Mouse (Mus musculus): ENCODE results near the gene Ddx5. TPM values are rescaled to one million over a fixed set of nuclear protein-coding genes. Genes with fewer than 3 reads are reported as not detected.
A peak's percentile ranks its signal among the peaks of the same experiment; 100 is the strongest.
"Not testable (repeated sequence)": the region's sequence is repeated elsewhere in the genome, so short reads cannot be mapped to it uniquely, and the experiment has no call there.

Ddx5 gene
- polyA plus RNA-seq, 1 experiment, result 198 TPM

GRCm38 (mm10) chr11:106750121-106750751 lies 38.7 kb downstream of the Ddx5 start, which contains the start of gene Pecam1:
Gene Pecam1 (minus strand): TSS chr11:106750628.
- Histone ChIP-seq H3K4me3 (peak within 1 kb of the TSS; percentile 2), H3K36me3 (ENCODE audit: control insufficient read depth, insufficient read depth) (no peaks in the 10 kb centered on the region), H3K27me3 (ENCODE audit: control insufficient read depth, insufficient read depth, insufficient read length) (no peaks in the 10 kb centered on the region), H3ac (ENCODE audit: control insufficient read depth, insufficient read length) (no peak within 1 kb of the TSS), H3K79me2 (ENCODE audit: control insufficient read depth, insufficient read depth) (no peaks in the 10 kb centered on the region), H3K4me2 (ENCODE audit: low read depth) (peak within 1 kb of the TSS; percentile 58)
- TF ChIP-seq REST (IDR thresholded peaks at IDR 0.05; ENCODE audit: insufficient read depth, insufficient read length) (no peak), SRF (IDR thresholded peaks at IDR 0.05; ENCODE audit: control insufficient read depth, insufficient read length, low read depth) (no peak), TCF3 (IDR thresholded peaks at IDR 0.05; ENCODE audit: insufficient read length, low read depth) (no peak), POLR2AphosphoS2 (IDR thresholded peaks at IDR 0.05; ENCODE audit: insufficient read length, low read depth) (no peak)

GRCm38 (mm10) chr11:106749557-106750120 lies 39.3 kb downstream of the Ddx5 start:
- not testable (repeated sequence) for H3K27me3 ChIP-seq (ENCODE audit: control insufficient read depth, insufficient read depth, insufficient read length); H3K4me3 ChIP-seq; H3K79me2 ChIP-seq (ENCODE audit: control insufficient read depth, insufficient read depth); H3K36me3 ChIP-seq (ENCODE audit: control insufficient read depth, insufficient read depth); H3ac ChIP-seq (ENCODE audit: control insufficient read depth, insufficient read length); H3K4me2 ChIP-seq (ENCODE audit: low read depth)

GRCm38 (mm10) chr11:106744949-106745348 lies 44.0 kb downstream of the Ddx5 start:
- no peaks in the 10 kb centered on the region for H3K27me3 ChIP-seq (ENCODE audit: control insufficient read depth, insufficient read depth, insufficient read length)
- no peak overlapping the region for H3K4me3 ChIP-seq
- H3K79me2 ChIP-seq (ENCODE audit: control insufficient read depth, insufficient read depth), result no peaks in the 10 kb centered on the region
- TF ChIP-seq MYOG (IDR thresholded peaks at IDR 0.05; ENCODE audit: control insufficient read depth in 1 of 3, insufficient read depth in 1 of 3, insufficient read length in 2 of 3, low read depth in 2 of 3) (no peak), MAX (IDR thresholded peaks at IDR 0.05; ENCODE audit: low read depth) (no peak), TCF3 (IDR thresholded peaks at IDR 0.05; ENCODE audit: insufficient read length, low read depth) (no peak), TCF12 (IDR thresholded peaks at IDR 0.05; ENCODE audit: insufficient read depth, poor library complexity, severe bottlenecking) (no peak), REST (IDR thresholded peaks at IDR 0.05; ENCODE audit: insufficient read depth, insufficient read length) (no peak)
- H3K4me2 ChIP-seq (ENCODE audit: low read depth), result no peak overlapping the region
- H3ac ChIP-seq (ENCODE audit: control insufficient read depth, insufficient read length), result no peak overlapping the region
- no peaks in the 10 kb centered on the region for H3K36me3 ChIP-seq (ENCODE audit: control insufficient read depth, insufficient read depth)

DNA sequence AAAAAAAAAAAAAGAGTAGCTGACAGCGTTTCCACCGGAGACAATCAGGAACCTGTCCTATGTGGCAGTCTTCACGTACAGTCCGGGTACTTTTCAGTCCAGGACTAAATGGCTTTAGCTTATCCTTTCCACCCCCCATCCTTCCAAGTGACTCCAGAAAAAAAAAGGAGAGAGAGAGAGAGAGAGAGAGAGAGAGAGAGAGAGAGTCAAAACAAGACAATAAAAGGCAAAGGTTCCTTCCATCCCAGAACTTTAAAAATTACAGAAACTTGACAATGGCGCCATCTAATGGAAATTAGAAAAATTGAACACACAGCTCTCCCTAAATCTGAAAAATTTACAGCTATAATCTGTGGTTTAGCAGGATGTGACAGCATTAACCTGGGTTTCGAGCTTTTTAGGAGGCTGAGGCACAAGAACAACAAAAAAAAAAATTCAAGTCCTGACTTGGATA lies 46.6 kb downstream of the Ddx5 start:
- H3K79me2 ChIP-seq (ENCODE audit: control insufficient read depth, insufficient read depth), result no peaks in the 10 kb centered on the region
- H3K27me3 ChIP-seq (ENCODE audit: control insufficient read depth, insufficient read depth, insufficient read length), result no peaks in the 10 kb centered on the region
- TF ChIP-seq MAX (IDR thresholded peaks at IDR 0.05; ENCODE audit: low read depth) (no peak), POLR2A (IDR thresholded peaks at IDR 0.05; ENCODE audit: insufficient read length, low read depth) (no peak), SRF (IDR thresholded peaks at IDR 0.05; ENCODE audit: control insufficient read depth, insufficient read length, low read depth) (no peak), POLR2AphosphoS2 (IDR thresholded peaks at IDR 0.05; ENCODE audit: insufficient read length, low read depth) (no peak), TCF3 (IDR thresholded peaks at IDR 0.05; ENCODE audit: insufficient read length, low read depth) (no peak), E2F4 (IDR thresholded peaks at IDR 0.05; ENCODE audit: insufficient read depth) (no peak), MYOD1 (IDR thresholded peaks at IDR 0.05; ENCODE audit: control insufficient read depth in 1 of 3, insufficient read length in 2 of 3, low read depth in 2 of 3) (no peak), USF1 (IDR thresholded peaks at IDR 0.05; ENCODE audit: low read depth) (no peak), REST (IDR thresholded peaks at IDR 0.05; ENCODE audit: insufficient read depth, insufficient read length) (no peak), CEBPB (IDR thresholded peaks at IDR 0.05; ENCODE audit: insufficient read depth, poor library complexity, severe bottlenecking) (no peak), TCF12 (IDR thresholded peaks at IDR 0.05; ENCODE audit: insufficient read depth, poor library complexity, severe bottlenecking) (no peak), MYOG (IDR thresholded peaks at IDR 0.05; ENCODE audit: control insufficient read depth in 1 of 3, insufficient read depth in 1 of 3, insufficient read length in 2 of 3, low read depth in 2 of 3) (no peak)
- H3K4me3 ChIP-seq, result no peak overlapping the region
- no peak overlapping the region for H3K4me2 ChIP-seq (ENCODE audit: low read depth)
- no peak overlapping the region for H3ac ChIP-seq (ENCODE audit: control insufficient read depth, insufficient read length)
- no peaks in the 10 kb centered on the region for H3K36me3 ChIP-seq (ENCODE audit: control insufficient read depth, insufficient read depth)

DNA sequence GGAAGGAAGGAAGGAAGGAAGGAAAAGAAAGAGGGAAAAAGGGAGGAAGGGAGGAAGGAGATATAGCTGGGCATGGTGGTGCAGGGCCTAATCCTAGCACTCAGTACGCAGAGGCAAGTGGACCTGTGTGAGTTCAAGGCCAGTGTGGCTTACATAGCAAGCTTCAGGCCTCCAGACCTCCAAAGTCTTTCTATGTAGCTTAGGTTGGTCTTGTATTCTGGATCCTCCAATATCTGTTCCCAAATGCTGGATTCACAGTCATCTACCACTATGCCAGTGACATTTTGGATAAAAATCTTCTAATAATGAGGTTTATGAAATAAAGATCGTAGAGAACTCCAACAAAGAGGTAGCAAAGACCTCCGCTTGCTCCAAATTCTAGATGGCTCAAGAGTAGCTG lies 47.2 kb downstream of the Ddx5 start:
- H3K4me3 ChIP-seq, result no peak overlapping the region
- H3K4me2 ChIP-seq (ENCODE audit: low read depth), result no peak overlapping the region
- H3ac ChIP-seq (ENCODE audit: control insufficient read depth, insufficient read length), result no peak overlapping the region
- TF ChIP-seq USF1 (IDR thresholded peaks at IDR 0.05; ENCODE audit: low read depth) (no peak), MAX (IDR thresholded peaks at IDR 0.05; ENCODE audit: low read depth) (no peak), SRF (IDR thresholded peaks at IDR 0.05; ENCODE audit: control insufficient read depth, insufficient read length, low read depth) (no peak), POLR2AphosphoS2 (IDR thresholded peaks at IDR 0.05; ENCODE audit: insufficient read length, low read depth) (no peak), REST (IDR thresholded peaks at IDR 0.05; ENCODE audit: insufficient read depth, insufficient read length) (no peak), CEBPB (IDR thresholded peaks at IDR 0.05; ENCODE audit: insufficient read depth, poor library complexity, severe bottlenecking) (no peak), POLR2A (IDR thresholded peaks at IDR 0.05; ENCODE audit: insufficient read length, low read depth) (no peak), TCF12 (IDR thresholded peaks at IDR 0.05; ENCODE audit: insufficient read depth, poor library complexity, severe bottlenecking) (no peak), TCF3 (IDR thresholded peaks at IDR 0.05; ENCODE audit: insufficient read length, low read depth) (no peak)
- no peaks in the 10 kb centered on the region for H3K79me2 ChIP-seq (ENCODE audit: control insufficient read depth, insufficient read depth)
- H3K27me3 ChIP-seq (ENCODE audit: control insufficient read depth, insufficient read depth, insufficient read length), result no peaks in the 10 kb centered on the region
- no peaks in the 10 kb centered on the region for H3K36me3 ChIP-seq (ENCODE audit: control insufficient read depth, insufficient read depth)
